Mouse (Mus musculus): ENCODE data around the gene Ppm1g. TPM values are rescaled to one million over a fixed set of nuclear protein-coding genes. Genes with fewer than 3 reads are reported as not detected.

Gene Ppm1g
- total and polyA plus RNA-seq, 3 experiments = 96.9 to 366 (median 182) TPM

DNA sequence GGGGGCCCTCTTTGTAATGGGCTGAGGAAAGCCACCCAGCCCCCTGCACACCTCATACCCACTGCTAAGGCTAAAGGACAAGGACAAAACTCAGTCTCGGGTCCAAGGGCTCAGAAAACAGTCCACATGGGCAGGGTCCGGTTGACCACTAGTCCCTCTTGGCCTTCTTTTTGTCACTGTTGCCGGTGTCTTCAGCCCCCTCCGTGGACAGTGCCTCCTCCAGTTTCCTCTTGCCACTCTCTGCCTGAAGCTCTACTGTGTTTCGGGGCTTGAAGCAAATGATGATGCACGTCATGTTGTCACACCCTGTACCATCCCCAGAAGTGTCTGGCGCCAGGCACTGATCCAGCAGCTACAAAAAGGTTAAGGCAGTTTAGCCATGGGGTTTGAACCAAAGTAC lies 17.6 kb downstream of the Ppm1g start:
- peak overlapping the region; percentile 64 for H3K27ac ChIP-seq (ENCODE audit: insufficient read depth, low read depth)
- dilution Hi-C loops (cut with MboI; ENCODE audit: extremely low pct_ligation_motif_present, extremely low pct_unique_long_range_greater_than_20kb, low sequenced_read_pairs) = no loop called here

GRCm38 (mm10) chr5:31201742-31202590 lies 18.5 kb downstream of the Ppm1g start, which contains the start of gene Zfp513:
Gene Zfp513 (minus strand): TSS chr5:31202303.
- H3K27me3 ChIP-seq (replicated peaks) = no peaks in the 10 kb centered on the region
- H3K4me2 ChIP-seq (ENCODE audit: insufficient read depth, low read depth, poor library complexity, severe bottlenecking) = peak within 1 kb of the TSS; percentile 94
- peak within 1 kb of the TSS; percentile 77 for H3K27ac ChIP-seq (ENCODE audit: insufficient read depth, low read depth)
- H3K36me3 ChIP-seq (replicated peaks in 1 of 2; ENCODE audit: control insufficient read depth in 1 of 2, insufficient read depth in 1 of 2, low read length in 1 of 2) = peaks cover 71 to 84% of the 10 kb centered on the region in 2 experiments
- no peaks in the 10 kb centered on the region for H3K9me3 ChIP-seq (replicated peaks; ENCODE audit: low read length)
- peak within 1 kb of the TSS; percentile 92 for H3K9ac ChIP-seq (ENCODE audit: insufficient read depth, low read depth)
- peak within 1 kb of the TSS; percentile 64 to 81 (median 78) for H3K4me3 ChIP-seq (replicated peaks in 1 of 3; ENCODE audit: low read depth in 2 of 3, low read length in 2 of 3, poor library complexity in 1 of 3)
- DNase-seq (ENCODE audit: extremely low read depth) = peak; percentile 99
- H3K79me2 ChIP-seq (replicated peaks; ENCODE audit: control insufficient read depth, extremely low read depth, insufficient read depth, poor library complexity, severe bottlenecking) = peaks cover 8% of the 10 kb centered on the region
- TF ChIP-seq POLR2A (IDR thresholded peaks at IDR 0.05; ENCODE audit: low read depth, low read length) (peak; percentile 79), NRF1 (IDR thresholded peaks at IDR 0.05; ENCODE audit: low read depth, low read length) (peak; percentile 93), IRF4 (IDR thresholded peaks at IDR 0.05; ENCODE audit: low read depth, low read length) (peak; percentile 52; the same call in 1 of the 2 replicates), ELF1 (IDR thresholded peaks at IDR 0.05; ENCODE audit: low read depth, low read length) (peak; percentile 99), POLR2AphosphoS2 (IDR thresholded peaks at IDR 0.05; ENCODE audit: low read depth, low read length) (peak; percentile 98), USF2 (conservative IDR thresholded peaks at IDR 0.05; ENCODE audit: low read depth, low read length) (no peak), RAD21 (IDR thresholded peaks at IDR 0.05; ENCODE audit: low read depth, low read length) (no peak), KAT2A (IDR thresholded peaks at IDR 0.05; ENCODE audit: insufficient replicate concordance, low read length) (peak; percentile 96; the same call in 1 of the 2 replicates), MEF2A (IDR thresholded peaks at IDR 0.05; ENCODE audit: borderline replicate concordance, low read depth, low read length) (peak; percentile 52; the same call in 1 of the 2 replicates), ETS1 (conservative IDR thresholded peaks at IDR 0.05; ENCODE audit: low read depth, low read length) (peak; percentile 20; the same call in 1 of the 2 replicates), TBP (conservative IDR thresholded peaks at IDR 0.05; ENCODE audit: low read depth, low read length) (peak; percentile 76; the same call in 1 of the 2 replicates), UBTF (IDR thresholded peaks at IDR 0.05; ENCODE audit: low read depth, low read length) (peak; percentile 62; the same call in 1 of the 2 replicates), MAZ (IDR thresholded peaks at IDR 0.05; ENCODE audit: low read depth, low read length) (0 out of 2 replicates have a peak, but pooled peaks have one; percentile 44), RCOR1 (conservative IDR thresholded peaks at IDR 0.05; ENCODE audit: low read depth, low read length) (no peak; the same call in 1 of the 2 replicates), CHD2 (IDR thresholded peaks at IDR 0.05; ENCODE audit: low read length) (peak; percentile 99), MAX (IDR thresholded peaks at IDR 0.05; ENCODE audit: low read length) (peak; percentile 39; the same call in 1 of the 2 replicates), MXI1 (IDR thresholded peaks at IDR 0.05; ENCODE audit: low read depth, low read length) (peak; percentile 44), SIN3A (IDR thresholded peaks at IDR 0.05; ENCODE audit: low read length) (peak; percentile 90), GABPA (IDR thresholded peaks at IDR 0.05; ENCODE audit: insufficient replicate concordance, low read depth, low read length) (peak; percentile 61; the same call in 1 of the 2 replicates), HCFC1 (IDR thresholded peaks at IDR 0.05; ENCODE audit: low read depth, low read length) (peak; percentile 94), MAFK (IDR thresholded peaks at IDR 0.05; ENCODE audit: insufficient replicate concordance, low read length) (no peak), USF1 (IDR thresholded peaks at IDR 0.05; ENCODE audit: low read depth, low read length) (peak; percentile 42), PAX5 (IDR thresholded peaks at IDR 0.05; ENCODE audit: low read length) (no peak), EP300 (IDR thresholded peaks at IDR 0.05; ENCODE audit: low read length) (no peak)
- peaks cover 6 to 23% of the 10 kb centered on the region in 2 experiments for H3K4me1 ChIP-seq (ENCODE audit: control insufficient read depth in 1 of 2, insufficient read depth in 2 of 2)
- dilution Hi-C loops (cut with MboI; ENCODE audit: extremely low pct_ligation_motif_present, extremely low pct_unique_long_range_greater_than_20kb, low sequenced_read_pairs) (no loop called here), in situ Hi-C loops (cut with MboI; ENCODE audit: low pct_ligation_motif_present, low pct_unique_long_range_greater_than_20kb, low sequenced_read_pairs) (no loop called here)

More for the DNA sequence above, 17.6 kb downstream of the Ppm1g start:
- Histone ChIP-seq H3K9me3 (replicated peaks; ENCODE audit: low read length) (no peaks in the 10 kb centered on the region), H3K79me2 (replicated peaks; ENCODE audit: control insufficient read depth, extremely low read depth, insufficient read depth, poor library complexity, severe bottlenecking) (peaks cover 18% of the 10 kb centered on the region), H3K27me3 (replicated peaks) (no peaks in the 10 kb centered on the region), H3K9ac (ENCODE audit: insufficient read depth, low read depth) (peak overlapping the region; percentile 60), H3K4me3 (replicated peaks in 1 of 3; ENCODE audit: low read depth in 2 of 3, low read length in 2 of 3, poor library complexity in 1 of 3) (peak overlapping the region in 2 of 3 experiments; percentile 68 to 81), H3K4me1 (ENCODE audit: control insufficient read depth in 1 of 2, insufficient read depth in 2 of 2) (peaks cover 6 to 23% of the 10 kb centered on the region in 2 experiments), H3K36me3 (replicated peaks in 1 of 2; ENCODE audit: control insufficient read depth in 1 of 2, insufficient read depth in 1 of 2, low read length in 1 of 2) (peaks cover 71 to 84% of the 10 kb centered on the region in 2 experiments), H3K4me2 (ENCODE audit: insufficient read depth, low read depth, poor library complexity, severe bottlenecking) (peak overlapping the region; percentile 67; the same call in 1 of the 2 replicates)
- in situ Hi-C loops (cut with MboI; ENCODE audit: low pct_ligation_motif_present, low pct_unique_long_range_greater_than_20kb, low sequenced_read_pairs) = no loop called here
- no peak for DNase-seq (ENCODE audit: extremely low read depth)
- no peak for TF ChIP-seq JUND (conservative IDR thresholded peaks at IDR 0.05; ENCODE audit: low read depth, low read length)
- TF ChIP-seq ELF1 (IDR thresholded peaks at IDR 0.05; ENCODE audit: low read depth, low read length) = no peak
- no peak for TF ChIP-seq JUN (IDR thresholded peaks at IDR 0.05; ENCODE audit: insufficient read depth, low read depth, low read length)
- TF ChIP-seq CTCF (conservative IDR thresholded peaks at IDR 0.05 in 1 of 2, IDR thresholded peaks at IDR 0.05 in 1 of 2; ENCODE audit: low read depth in 2 of 2, low read length in 2 of 2) = no peak
- no peak for TF ChIP-seq ZKSCAN1 (IDR thresholded peaks at IDR 0.05; ENCODE audit: borderline replicate concordance, low read depth, low read length)
- no peak for TF ChIP-seq CHD1 (IDR thresholded peaks at IDR 0.05; ENCODE audit: low read depth, low read length)
- no peak for TF ChIP-seq HCFC1 (IDR thresholded peaks at IDR 0.05; ENCODE audit: low read depth, low read length)
- no peak for TF ChIP-seq MYC (IDR thresholded peaks at IDR 0.05; ENCODE audit: low read depth, low read length)
- TF ChIP-seq MAX (IDR thresholded peaks at IDR 0.05; ENCODE audit: low read length) = no peak
- no peak for TF ChIP-seq CHD2 (IDR thresholded peaks at IDR 0.05; ENCODE audit: low read length)
- TF ChIP-seq KAT2A (IDR thresholded peaks at IDR 0.05; ENCODE audit: insufficient replicate concordance, low read length) = no peak
- TF ChIP-seq SIN3A (IDR thresholded peaks at IDR 0.05; ENCODE audit: low read length) = no peak
- no peak for TF ChIP-seq EP300 (IDR thresholded peaks at IDR 0.05; ENCODE audit: low read length)
- TF ChIP-seq ZMIZ1 (IDR thresholded peaks at IDR 0.05; ENCODE audit: low read depth, low read length) = no peak
- TF ChIP-seq SMC3 (IDR thresholded peaks at IDR 0.05; ENCODE audit: low read depth, low read length) = no peak

All from CH12.LX (cell line).